Mouse (Mus musculus) heart, embryonic 16.5 days (tissue): ENCODE results near the gene Fam193b. TPM values are rescaled to one million over a fixed set of nuclear protein-coding genes. Genes with fewer than 3 reads are reported as not detected.

Experiments
- ATAC-seq: fragments of 200-750 bp; cut with Nextera tagmentation; replicated peaks from 2 replicates; pipeline ENCODE4 v1.8.0; 2017; ENCODE audit warnings: moderate number of reproducible peaks; ENCODE audit not compliant: insufficient read depth, low FRiP score; ENCODE audit errors: extremely low read depth
- H3K27ac ChIP-seq: fragments of 300-500 bp; sonication (generic); 2 replicates; pipeline ENCODE4 v1.5.1; 2014; ENCODE audit warnings: mild to moderate bottlenecking, low read length, control low read depth, moderate library complexity
- H3K27me3 ChIP-seq: fragments of 300-500 bp; sonication (generic); 2 replicates; pipeline ENCODE4 v1.6.1; 2014; ENCODE audit warnings: low read length, mixed read lengths; ENCODE audit not compliant: control insufficient read depth, insufficient read depth
- H3K36me3 ChIP-seq: fragments of 300-500 bp; sonication (generic); 2 replicates; pipeline ENCODE4 v1.6.1; 2014; ENCODE audit not compliant: control insufficient read depth, insufficient read depth
- H3K4me1 ChIP-seq: fragments of 300-500 bp; sonication (generic); 2 replicates; pipeline ENCODE4 v1.6.1; 2014; ENCODE audit warnings: low read length, mixed read lengths; ENCODE audit not compliant: control insufficient read depth, insufficient read depth
- H3K4me2 ChIP-seq: fragments of 300-500 bp; sonication (generic); 2 replicates; pipeline ENCODE4 v1.6.1; 2014; ENCODE audit warnings: low read depth, mild to moderate bottlenecking, control low read depth, low read length
- H3K4me3 ChIP-seq: fragments of 300-500 bp; sonication (generic); 2 replicates; pipeline ENCODE4 v1.5.1; 2014; ENCODE audit warnings: mild to moderate bottlenecking, control low read depth, low read length
- H3K9ac ChIP-seq: fragments of 300-500 bp; sonication (generic); 2 replicates; pipeline ENCODE4 v1.6.1; 2014; ENCODE audit warnings: low read length, control low read depth
- H3K9me3 ChIP-seq: fragments of 300-500 bp; sonication (generic); replicated peaks from 2 replicates; pipeline ENCODE4 v1.6.1; 2016; ENCODE audit warnings: low read length; ENCODE audit not compliant: control insufficient read depth
- WGBS: fragments of 180-500 bp; shearing (Covaris S2); extraction: QIAGEN DNeasy Blood & Tissue Kit; methylation state at CpG from one replicate; pipeline ENCODE4 v1.1.7; 2014; 5-methylcytosine and 5-hydroxymethylcytosine counted together
- polyA plus RNA-seq: library from polyadenylated mRNA; unstranded; fragments of >200 nt; fragmentation: Nextera tagmentation; extraction: Ambion mirVana; gene quantifications from 2 replicates; pipeline ENCODE4 v1.2.1, GENCODE M21; 2015

The Fam193b gene
- polyA plus RNA-seq, 1 experiment from 2014 or later = 22.6 TPM

DNA sequence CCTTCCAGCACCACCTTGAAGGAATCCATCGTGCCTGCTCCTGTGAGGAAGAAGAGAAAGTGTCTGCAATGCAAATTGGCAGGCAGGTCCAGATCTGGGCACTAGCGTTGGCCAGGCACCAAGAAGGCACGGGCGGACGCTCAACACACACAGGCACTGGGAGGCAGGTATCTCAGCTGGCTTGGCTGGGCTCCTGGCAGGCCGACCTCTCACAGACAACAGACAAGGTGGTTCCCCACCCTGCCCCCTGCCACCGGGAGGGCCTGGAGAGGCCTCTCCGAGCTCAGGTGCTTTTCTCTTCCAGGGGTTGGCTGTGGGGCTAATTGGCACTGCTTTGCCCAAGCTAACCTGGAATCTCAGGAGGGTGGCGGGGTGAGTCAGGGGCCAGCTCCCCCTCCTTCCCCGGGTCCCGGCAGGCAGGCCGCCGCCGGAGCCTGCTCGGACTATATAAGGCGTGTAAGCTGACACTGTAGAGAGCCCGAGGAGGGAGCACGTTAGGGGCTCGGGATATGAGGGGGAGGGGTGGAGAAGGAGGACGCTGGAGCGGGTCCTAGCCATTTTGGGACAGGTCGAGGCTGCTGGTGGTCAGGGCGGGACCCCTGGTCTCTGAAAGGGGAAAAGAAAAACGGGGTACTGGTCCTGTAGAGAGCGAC lies 58.4 kb downstream of the Fam193b start:
- no peaks in the 10 kb centered on the region for H3K9me3 ChIP-seq
- peak overlapping the region; percentile 94 for H3K27ac ChIP-seq
- 2% methylated on average over 25 of the region's 25 CpGs for WGBS
- H3K4me1 ChIP-seq = peaks cover 34% of the 10 kb centered on the region
- peak overlapping the region; percentile 84 for H3K4me2 ChIP-seq
- H3K4me3 ChIP-seq = peak overlapping the region; percentile 82
- peak overlapping the region; percentile 90 for H3K9ac ChIP-seq
- peaks cover 12% of the 10 kb centered on the region for H3K27me3 ChIP-seq
- peaks cover 21% of the 10 kb centered on the region for H3K36me3 ChIP-seq
- peak; percentile 56 for ATAC-seq

- peaks cover 31% of the 10 kb centered on the region for H3K36me3 ChIP-seq
- 21% methylated on average over 5 of the region's 5 CpGs for WGBS
- H3K9ac ChIP-seq = peak overlapping the region; percentile 90
- peak; percentile 1; the same call in 1 of the 2 replicates for ATAC-seq
- H3K4me1 ChIP-seq = peaks cover 34% of the 10 kb centered on the region
- peak overlapping the region; percentile 82 for H3K4me3 ChIP-seq
- peaks cover 12% of the 10 kb centered on the region for H3K27me3 ChIP-seq
- peak overlapping the region; percentile 94 for H3K27ac ChIP-seq
- peak overlapping the region; percentile 84 for H3K4me2 ChIP-seq
- no peaks in the 10 kb centered on the region for H3K9me3 ChIP-seq
These were observed 59.4 kb downstream of the Fam193b start for GRCm38 (mm10) chr13:55511492-55511861.

GRCm38 (mm10) chr13:55510668-55511491 lies 60.0 kb downstream of the Fam193b start:
- Histone ChIP-seq H3K27me3 (peaks cover 10% of the 10 kb centered on the region), H3K9me3 (no peaks in the 10 kb centered on the region), H3K9ac (peak overlapping the region; percentile 90), H3K4me3 (peak overlapping the region; percentile 82), H3K27ac (peak overlapping the region; percentile 94), H3K36me3 (peaks cover 35% of the 10 kb centered on the region), H3K4me1 (peaks cover 34% of the 10 kb centered on the region), H3K4me2 (peak overlapping the region; percentile 84)
- WGBS = 5% methylated on average over 6 of the region's 6 CpGs
- peak; percentile 78 for ATAC-seq

GRCm38 (mm10) chr13:55510332-55510667 lies 60.6 kb downstream of the Fam193b start:
- H3K27ac ChIP-seq = peak overlapping the region; percentile 94
- peaks cover 34% of the 10 kb centered on the region for H3K4me1 ChIP-seq
- H3K27me3 ChIP-seq = peaks cover 8% of the 10 kb centered on the region
- WGBS = 35% methylated on average over 3 of the region's 3 CpGs
- H3K4me2 ChIP-seq = peak overlapping the region; percentile 84
- ATAC-seq = no peak
- peaks cover 39% of the 10 kb centered on the region for H3K36me3 ChIP-seq
- H3K4me3 ChIP-seq = peak overlapping the region; percentile 3; the same call in 1 of the 2 replicates
- H3K9ac ChIP-seq = peak overlapping the region; percentile 21; the same call in 1 of the 2 replicates
- no peaks in the 10 kb centered on the region for H3K9me3 ChIP-seq

DNA sequence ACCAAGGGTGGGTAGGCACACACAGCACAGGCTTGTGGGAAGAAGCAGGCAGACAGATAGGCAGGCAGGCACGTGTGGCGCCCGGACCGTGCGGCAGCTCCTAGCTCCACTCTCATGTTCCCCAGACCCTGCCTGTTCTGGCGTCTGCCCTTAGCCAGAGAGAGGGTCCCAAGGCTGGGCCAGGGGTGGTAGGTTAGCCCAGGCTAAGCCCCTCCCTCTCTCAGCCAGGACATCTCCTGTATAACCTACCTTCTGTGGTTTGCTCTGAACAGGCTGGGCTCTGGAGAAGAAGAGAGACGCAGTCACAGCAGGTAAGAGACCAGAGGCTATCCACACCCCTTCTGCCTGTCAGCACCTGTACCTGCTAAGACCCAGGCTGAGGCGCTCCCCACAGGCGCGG lies 62.4 kb downstream of the Fam193b start:
- Histone ChIP-seq H3K27ac (no peak overlapping the region), H3K4me1 (peaks cover 34% of the 10 kb centered on the region), H3K4me3 (no peak overlapping the region), H3K4me2 (no peak overlapping the region), H3K36me3 (peaks cover 50% of the 10 kb centered on the region), H3K9me3 (no peaks in the 10 kb centered on the region), H3K9ac (no peak overlapping the region), H3K27me3 (0 out of 2 replicates have a peak, but pooled peaks cover 2% of the 10 kb centered on the region)
- no peak for ATAC-seq
- 89% methylated on average over 10 of the region's 10 CpGs for WGBS

GRCm38 (mm10) chr13:55507877-55508276 lies 63.0 kb downstream of the Fam193b start:
- Histone ChIP-seq H3K4me3 (no peak overlapping the region), H3K4me1 (peaks cover 34% of the 10 kb centered on the region), H3K9me3 (no peaks in the 10 kb centered on the region), H3K9ac (no peak overlapping the region), H3K4me2 (no peak overlapping the region), H3K36me3 (peaks cover 57% of the 10 kb centered on the region), H3K27me3 (0 out of 2 replicates have a peak, but pooled peaks cover 2% of the 10 kb centered on the region), H3K27ac (no peak overlapping the region)
- 72% methylated on average over 11 of the region's 11 CpGs for WGBS
- ATAC-seq = no peak

DNA sequence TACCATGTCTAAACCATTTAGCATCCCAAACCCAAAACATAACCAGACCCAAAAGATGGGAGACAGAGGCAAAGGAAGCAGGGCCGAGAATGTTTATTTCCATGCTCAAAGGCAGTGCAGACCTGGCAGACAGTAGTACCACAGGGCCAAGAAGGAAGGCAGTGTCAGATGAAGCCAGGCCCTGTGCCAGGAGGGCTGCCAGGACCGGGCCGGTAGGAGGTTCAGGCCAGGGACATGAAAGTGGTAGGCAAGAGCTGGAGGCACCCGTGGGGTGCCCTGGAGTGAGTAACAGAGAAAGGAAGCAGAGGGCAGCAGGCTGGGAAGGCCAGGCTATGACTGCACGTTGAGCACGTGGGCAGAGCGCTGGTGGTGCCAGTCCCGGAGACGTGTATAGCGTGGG lies 64.2 kb downstream of the Fam193b start:
- no peak overlapping the region for H3K9ac ChIP-seq
- H3K4me3 ChIP-seq = no peak overlapping the region
- H3K9me3 ChIP-seq = no peaks in the 10 kb centered on the region
- H3K4me2 ChIP-seq = no peak overlapping the region
- no peak for ATAC-seq
- 0 out of 2 replicates have a peak, but pooled peaks cover 2% of the 10 kb centered on the region for H3K27me3 ChIP-seq
- no peak overlapping the region for H3K27ac ChIP-seq
- H3K36me3 ChIP-seq = peaks cover 62% of the 10 kb centered on the region
- 80% methylated on average over 10 of the region's 10 CpGs for WGBS
- H3K4me1 ChIP-seq = peaks cover 28% of the 10 kb centered on the region

DNA sequence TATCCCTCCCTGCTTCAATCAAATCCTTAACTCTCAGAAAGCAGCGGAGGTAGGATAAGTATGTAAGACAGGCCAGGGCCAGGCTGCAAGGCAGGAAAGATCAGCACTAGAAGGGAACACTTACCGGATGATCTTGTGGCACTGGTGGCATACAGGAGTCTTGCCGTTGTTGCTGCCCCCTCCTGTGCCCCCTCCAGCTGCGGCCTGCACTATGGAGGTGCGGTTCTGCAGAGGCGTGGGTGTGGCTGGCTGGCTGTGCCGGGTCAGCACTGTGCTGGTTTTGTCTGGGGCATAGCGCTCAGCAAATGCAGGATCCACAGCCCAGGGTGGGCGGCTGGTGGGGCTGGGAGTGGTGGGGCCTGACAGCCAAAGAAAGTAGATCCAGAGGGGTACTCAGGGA lies 65.1 kb downstream of the Fam193b start:
- 90% methylated on average over 9 of the region's 9 CpGs for WGBS
- H3K9ac ChIP-seq = no peak overlapping the region

DNA sequence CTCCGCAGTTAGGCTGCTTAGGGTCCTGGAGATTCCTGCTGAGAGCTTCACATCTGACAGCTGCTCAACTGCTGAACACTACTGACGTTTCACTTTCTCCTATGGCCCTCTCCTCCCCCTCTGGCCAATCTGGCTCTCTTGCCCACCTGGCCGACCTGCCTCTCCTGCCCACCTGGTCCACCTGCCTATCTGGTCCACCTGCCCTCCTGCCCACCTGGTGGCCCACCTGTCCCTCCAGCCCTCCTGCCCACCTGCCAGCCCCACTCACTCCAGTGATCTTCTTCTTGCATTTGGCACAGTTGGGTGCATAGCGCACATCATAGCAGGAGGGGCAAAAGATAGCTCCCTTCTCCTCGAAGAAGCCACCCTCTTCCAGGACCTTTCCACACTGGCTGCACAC lies 66.5 kb downstream of the Fam193b start:
- H3K27ac ChIP-seq = no peak overlapping the region
- 83% methylated on average over 5 of the region's 5 CpGs for WGBS

More for the DNA sequence above, 65.1 kb downstream of the Fam193b start:
- Histone ChIP-seq H3K27ac (no peak overlapping the region), H3K36me3 (peaks cover 62% of the 10 kb centered on the region), H3K4me3 (no peak overlapping the region), H3K4me2 (no peak overlapping the region), H3K27me3 (0 out of 2 replicates have a peak, but pooled peaks cover 2% of the 10 kb centered on the region), H3K9me3 (no peaks in the 10 kb centered on the region), H3K4me1 (peaks cover 19% of the 10 kb centered on the region)
- ATAC-seq = no peak

More for the DNA sequence above, 66.5 kb downstream of the Fam193b start:
- Histone ChIP-seq H3K9ac (no peak overlapping the region), H3K36me3 (peaks cover 57% of the 10 kb centered on the region), H3K9me3 (no peaks in the 10 kb centered on the region), H3K4me2 (no peak overlapping the region), H3K4me3 (no peak overlapping the region), H3K27me3 (peaks cover 4% of the 10 kb centered on the region; the same call in 1 of the 2 replicates), H3K4me1 (peaks cover 6% of the 10 kb centered on the region; the same call in 1 of the 2 replicates)
- no peak for ATAC-seq
